Mouse (Mus musculus) CD4-positive, CD25-positive, alpha-beta regulatory T cell (primary cell): Measurements from ENCODE around the gene Figla. TPM values are rescaled to one million over a fixed set of nuclear protein-coding genes. Genes with fewer than 3 reads are reported as not detected.

Source experiments
- polyA plus RNA-seq: library from polyadenylated mRNA; unstranded; fragments of 100-300 nt; shearing (Covaris generic); gene quantifications from one replicate; pipeline ENCODE4 v1.2.1, GENCODE M21; 2017

Figla gene
- not detected for polyA plus RNA-seq

GRCm38 (mm10) chr6:86015871-86016270, at the start of gene Figla:
Gene Figla, plus strand, starts transcription at chr6:86016171.

GRCm38 (mm10) chr6:86028601-86029322, 12.8 kb downstream of the Figla start, which contains the start of gene Add2:
Gene Add2, plus strand, starts transcription at chr6:86028681.

Other genes with a start within 250 kb of the Figla start
- not detected for gene Nat8f6, start 195.2 kb upstream of the Figla start, polyA plus RNA-seq
- gene Nat8f5, start 195.2 kb upstream of the Figla start, polyA plus RNA-seq = not detected
- not detected for gene Nat8, start 184.1 kb upstream of the Figla start, polyA plus RNA-seq
- 0.06 TPM for gene Nat8f2, start 147.0 kb upstream of the Figla start, polyA plus RNA-seq
- gene Nat8f4, start 111.3 kb upstream of the Figla start, polyA plus RNA-seq = 8.6 TPM
- gene Tprkb, start 104.3 kb upstream of the Figla start, polyA plus RNA-seq = 46.2 TPM
- 10.6 TPM for gene Nat8f1, start 100.5 kb upstream of the Figla start, polyA plus RNA-seq
- 173 TPM for gene Dusp11, start 54.5 kb upstream of the Figla start, polyA plus RNA-seq
- gene Add2, start 12.5 kb downstream of the Figla start, polyA plus RNA-seq = not detected
- gene Tgfa, start 179.1 kb downstream of the Figla start, polyA plus RNA-seq = not detected